Mouse (Mus musculus): ENCODE measurements around the gene Polr2b. TPM values are rescaled to one million over a fixed set of nuclear protein-coding genes. Genes with fewer than 3 reads are reported as not detected.
A peak's percentile ranks its signal among the peaks of the same experiment; 100 is the strongest.

Polr2b gene
- polyA plus RNA-seq, 1 experiment from 2014 or later = 70.8 TPM

GRCm38 (mm10) chr5:77359971-77360370 is 50.0 kb downstream of the Polr2b start:
- no peak for ATAC-seq (ENCODE audit: low FRiP score, low TSS enrichment)
- Histone ChIP-seq H3K9me3 (ENCODE audit: low read length) (no peaks in the 10 kb centered on the region), H3K9ac (replicated peaks; ENCODE audit: low read length) (no peak overlapping the region), H3K27me3 (ENCODE audit: insufficient read depth, low read length) (no peaks in the 10 kb centered on the region), H3K4me2 (replicated peaks; ENCODE audit: low read depth, low read length) (no peak overlapping the region), H3K4me1 (ENCODE audit: insufficient read depth, low read length) (peaks cover 63% of the 10 kb centered on the region), H3K27ac (ENCODE audit: low read length) (peak overlapping the region; percentile 8; the same call in 1 of the 2 replicates), H3K36me3 (ENCODE audit: insufficient read depth, low read length) (no peaks in the 10 kb centered on the region), H3K4me3 (ENCODE audit: low read length) (no peak overlapping the region)
- WGBS = 89% methylated on average over 4 of the region's 4 CpGs

- WGBS = 69% methylated on average over 4 of the region's 4 CpGs
- no peak overlapping the region for H3K27ac ChIP-seq (ENCODE audit: low read length)
These were observed 51.1 kb downstream of the Polr2b start for GRCm38 (mm10) chr5:77361006-77361405.

GRCm38 (mm10) chr5:77362120-77362519 is 52.2 kb downstream of the Polr2b start:
- H3K27me3 ChIP-seq (ENCODE audit: insufficient read depth, low read length) = no peaks in the 10 kb centered on the region
- ATAC-seq (ENCODE audit: low FRiP score, low TSS enrichment) = no peak
- H3K9ac ChIP-seq (replicated peaks; ENCODE audit: low read length) = no peak overlapping the region
- H3K9me3 ChIP-seq (ENCODE audit: low read length) = no peaks in the 10 kb centered on the region
- no peak overlapping the region for H3K27ac ChIP-seq (ENCODE audit: low read length)
- H3K36me3 ChIP-seq (ENCODE audit: insufficient read depth, low read length) = no peaks in the 10 kb centered on the region
- H3K4me2 ChIP-seq (replicated peaks; ENCODE audit: low read depth, low read length) = no peak overlapping the region
- peaks cover 46% of the 10 kb centered on the region for H3K4me1 ChIP-seq (ENCODE audit: insufficient read depth, low read length)
- H3K4me3 ChIP-seq (ENCODE audit: low read length) = no peak overlapping the region
- 55% methylated on average over 3 of the region's 3 CpGs for WGBS

More at GRCm38 (mm10) chr5:77361006-77361405, 51.1 kb downstream of the Polr2b start:
- H3K9me3 ChIP-seq (ENCODE audit: low read length) = no peaks in the 10 kb centered on the region
- no peak for ATAC-seq (ENCODE audit: low FRiP score, low TSS enrichment)
- H3K4me2 ChIP-seq (replicated peaks; ENCODE audit: low read depth, low read length) = no peak overlapping the region
- H3K27me3 ChIP-seq (ENCODE audit: insufficient read depth, low read length) = no peaks in the 10 kb centered on the region
- no peak overlapping the region for H3K9ac ChIP-seq (replicated peaks; ENCODE audit: low read length)
- H3K4me1 ChIP-seq (ENCODE audit: insufficient read depth, low read length) = peaks cover 54% of the 10 kb centered on the region
- no peak overlapping the region for H3K4me3 ChIP-seq (ENCODE audit: low read length)
- H3K36me3 ChIP-seq (ENCODE audit: insufficient read depth, low read length) = no peaks in the 10 kb centered on the region

GRCm38 (mm10) chr5:77363650-77364049 is 53.7 kb downstream of the Polr2b start:
- Histone ChIP-seq H3K4me2 (replicated peaks; ENCODE audit: low read depth, low read length) (no peak overlapping the region), H3K4me1 (ENCODE audit: insufficient read depth, low read length) (peaks cover 46% of the 10 kb centered on the region), H3K4me3 (ENCODE audit: low read length) (no peak overlapping the region), H3K27ac (ENCODE audit: low read length) (peak overlapping the region; percentile 76), H3K27me3 (ENCODE audit: insufficient read depth, low read length) (no peaks in the 10 kb centered on the region), H3K36me3 (ENCODE audit: insufficient read depth, low read length) (no peaks in the 10 kb centered on the region), H3K9ac (replicated peaks; ENCODE audit: low read length) (no peak overlapping the region), H3K9me3 (ENCODE audit: low read length) (no peaks in the 10 kb centered on the region)
- peak; percentile 37; the same call in 1 of the 2 replicates for ATAC-seq (ENCODE audit: low FRiP score, low TSS enrichment)
- WGBS = 65% methylated on average over 6 of the region's 6 CpGs

- no peak overlapping the region for H3K9ac ChIP-seq (replicated peaks; ENCODE audit: low read length)
- no peaks in the 10 kb centered on the region for H3K9me3 ChIP-seq (ENCODE audit: low read length)
- 77% methylated on average over 3 of the region's 3 CpGs for WGBS
- H3K27me3 ChIP-seq (ENCODE audit: insufficient read depth, low read length) = no peaks in the 10 kb centered on the region
- H3K27ac ChIP-seq (ENCODE audit: low read length) = peak overlapping the region; percentile 67
- H3K36me3 ChIP-seq (ENCODE audit: insufficient read depth, low read length) = no peaks in the 10 kb centered on the region
- ATAC-seq (ENCODE audit: low FRiP score, low TSS enrichment) = peak; percentile 28; the same call in 1 of the 2 replicates
- H3K4me1 ChIP-seq (ENCODE audit: insufficient read depth, low read length) = peaks cover 52% of the 10 kb centered on the region
- H3K4me2 ChIP-seq (replicated peaks; ENCODE audit: low read depth, low read length) = no peak overlapping the region
- H3K4me3 ChIP-seq (ENCODE audit: low read length) = no peak overlapping the region
These were observed 54.6 kb downstream of the Polr2b start for GRCm38 (mm10) chr5:77364443-77365038.

GRCm38 (mm10) chr5:77366313-77366712 is 56.4 kb downstream of the Polr2b start:
- Histone ChIP-seq H3K4me1 (ENCODE audit: insufficient read depth, low read length) (peaks cover 59% of the 10 kb centered on the region), H3K4me2 (replicated peaks; ENCODE audit: low read depth, low read length) (no peak overlapping the region), H3K9me3 (ENCODE audit: low read length) (no peaks in the 10 kb centered on the region), H3K9ac (replicated peaks; ENCODE audit: low read length) (no peak overlapping the region), H3K4me3 (ENCODE audit: low read length) (no peak overlapping the region), H3K27me3 (ENCODE audit: insufficient read depth, low read length) (no peaks in the 10 kb centered on the region), H3K36me3 (ENCODE audit: insufficient read depth, low read length) (no peaks in the 10 kb centered on the region), H3K27ac (ENCODE audit: low read length) (no peak overlapping the region)
- WGBS = 85% methylated on average over 8 of the region's 8 CpGs
- no peak for ATAC-seq (ENCODE audit: low FRiP score, low TSS enrichment)

- peak overlapping the region; percentile 78; the same call in 1 of the 2 replicates for H3K27ac ChIP-seq (ENCODE audit: low read length)
- no peak overlapping the region for H3K9ac ChIP-seq (replicated peaks; ENCODE audit: low read length)
- no peaks in the 10 kb centered on the region for H3K9me3 ChIP-seq (ENCODE audit: low read length)
- H3K4me3 ChIP-seq (ENCODE audit: low read length) = no peak overlapping the region
- H3K36me3 ChIP-seq (ENCODE audit: insufficient read depth, low read length) = no peaks in the 10 kb centered on the region
- 92% methylated on average over 1 of the region's 1 CpGs for WGBS
- H3K4me2 ChIP-seq (replicated peaks; ENCODE audit: low read depth, low read length) = no peak overlapping the region
- no peaks in the 10 kb centered on the region for H3K27me3 ChIP-seq (ENCODE audit: insufficient read depth, low read length)
- no peak for ATAC-seq (ENCODE audit: low FRiP score, low TSS enrichment)
- peaks cover 62% of the 10 kb centered on the region for H3K4me1 ChIP-seq (ENCODE audit: insufficient read depth, low read length)
These were observed 57.2 kb downstream of the Polr2b start for GRCm38 (mm10) chr5:77367145-77367544.

- Histone ChIP-seq H3K9me3 (ENCODE audit: low read length) (no peaks in the 10 kb centered on the region), H3K27ac (ENCODE audit: low read length) (peak overlapping the region; percentile 78), H3K4me3 (ENCODE audit: low read length) (no peak overlapping the region), H3K4me1 (ENCODE audit: insufficient read depth, low read length) (peaks cover 65% of the 10 kb centered on the region), H3K36me3 (ENCODE audit: insufficient read depth, low read length) (no peaks in the 10 kb centered on the region), H3K27me3 (ENCODE audit: insufficient read depth, low read length) (no peaks in the 10 kb centered on the region), H3K9ac (replicated peaks; ENCODE audit: low read length) (no peak overlapping the region), H3K4me2 (replicated peaks; ENCODE audit: low read depth, low read length) (no peak overlapping the region)
- 48% methylated on average over 12 of the region's 12 CpGs for WGBS
- ATAC-seq (ENCODE audit: low FRiP score, low TSS enrichment) = no peak
These were observed 57.7 kb downstream of the Polr2b start for GRCm38 (mm10) chr5:77367682-77368081.

- Histone ChIP-seq H3K27ac (ENCODE audit: low read length) (peak overlapping the region; percentile 78), H3K36me3 (ENCODE audit: insufficient read depth, low read length) (no peaks in the 10 kb centered on the region), H3K9ac (replicated peaks; ENCODE audit: low read length) (0 out of 2 replicates have a peak overlapping the region, but pooled peaks have one; percentile 18), H3K4me3 (ENCODE audit: low read length) (no peak overlapping the region), H3K4me2 (replicated peaks; ENCODE audit: low read depth, low read length) (no peak overlapping the region), H3K27me3 (ENCODE audit: insufficient read depth, low read length) (no peaks in the 10 kb centered on the region), H3K4me1 (ENCODE audit: insufficient read depth, low read length) (peaks cover 63% of the 10 kb centered on the region), H3K9me3 (ENCODE audit: low read length) (no peaks in the 10 kb centered on the region)
- WGBS = 58% methylated on average over 7 of the region's 7 CpGs
- no peak for ATAC-seq (ENCODE audit: low FRiP score, low TSS enrichment)
These were observed 58.2 kb downstream of the Polr2b start for GRCm38 (mm10) chr5:77368194-77368593.

- 27% methylated on average over 5 of the region's 5 CpGs for WGBS
- Histone ChIP-seq H3K4me2 (replicated peaks; ENCODE audit: low read depth, low read length) (no peak overlapping the region), H3K27me3 (ENCODE audit: insufficient read depth, low read length) (no peaks in the 10 kb centered on the region), H3K9me3 (ENCODE audit: low read length) (no peaks in the 10 kb centered on the region), H3K4me3 (ENCODE audit: low read length) (no peak overlapping the region), H3K9ac (replicated peaks; ENCODE audit: low read length) (no peak overlapping the region), H3K4me1 (ENCODE audit: insufficient read depth, low read length) (peaks cover 58% of the 10 kb centered on the region), H3K36me3 (ENCODE audit: insufficient read depth, low read length) (no peaks in the 10 kb centered on the region), H3K27ac (ENCODE audit: low read length) (peak overlapping the region; percentile 79)
- ATAC-seq (ENCODE audit: low FRiP score, low TSS enrichment) = peak; percentile 77
These were observed 59.4 kb downstream of the Polr2b start for GRCm38 (mm10) chr5:77369394-77369793.
